Mouse (Mus musculus) gastrocnemius, adult 8-10 months (tissue): ENCODE data around the gene Efhd2. TPM values are rescaled to one million over a fixed set of nuclear protein-coding genes. Genes with fewer than 3 reads are reported as not detected.

Source experiments
- DNase-seq, 2 experiments: peaks; one replicate each; pipeline ENCODE4 v3.0.0; 2022; ENCODE audit warnings: low spot score in 2 of 2
- total RNA-seq, 4 experiments: library from RNA; stranded (reverse); gene quantifications; 2 replicates each; pipeline ENCODE4 v1.2.4; 2022

Efhd2 gene
- total RNA-seq, 4 experiments from 2014 or later: 2.1 to 3.7 (median 3.1) TPM

DNA sequence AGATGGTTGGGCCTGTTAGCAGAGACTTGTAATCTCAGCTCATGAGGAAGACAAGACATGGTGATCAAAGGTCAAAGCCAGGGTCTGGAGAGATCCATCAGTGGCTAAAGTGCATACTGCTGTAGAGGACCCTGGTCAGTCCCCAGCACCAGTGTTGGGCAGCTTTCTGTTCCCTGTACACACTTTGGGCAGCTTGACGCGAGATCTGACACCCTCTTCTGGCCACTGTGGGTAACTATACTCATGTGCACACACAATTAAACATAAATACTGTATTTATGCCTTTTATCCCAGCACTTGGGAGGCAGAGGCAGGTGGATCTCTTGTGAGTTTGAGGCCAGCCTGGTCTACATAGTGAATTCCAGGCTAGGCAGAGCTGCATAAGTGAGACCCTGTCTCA is 63.7 kb downstream of the Efhd2 start:
- DNase-seq: no peak

DNA sequence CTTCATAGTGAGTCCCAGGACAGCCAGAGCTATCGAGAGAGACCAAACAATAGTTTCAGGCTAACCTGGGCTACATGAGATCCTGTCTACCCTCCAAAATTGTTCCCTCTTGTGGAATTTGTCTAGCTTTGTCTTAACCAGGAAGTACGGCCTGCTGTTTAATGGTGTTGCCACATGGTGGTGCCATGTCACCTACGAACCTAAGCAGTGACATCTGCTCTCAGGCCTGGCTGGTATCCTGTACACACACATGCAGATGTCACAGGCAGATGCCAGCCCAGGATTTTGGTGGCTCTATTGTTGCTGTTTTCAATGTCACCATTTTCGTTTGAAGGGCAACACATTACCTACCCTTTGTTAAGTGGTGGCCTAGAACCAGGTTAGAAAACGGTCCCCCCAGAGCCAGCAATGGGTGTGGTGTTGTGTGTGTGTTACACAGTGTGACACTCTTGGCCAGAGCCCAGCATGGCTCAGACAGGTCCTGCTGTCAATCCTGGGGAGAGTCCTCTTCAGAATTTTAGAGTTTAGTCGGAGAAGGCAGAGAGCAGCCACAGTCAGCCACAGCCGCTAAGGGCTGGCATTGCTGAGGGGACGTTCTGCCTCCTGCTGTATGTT is 64.8 kb downstream of the Efhd2 start:
- no peak for DNase-seq

Other genes with a start within 250 kb of the Efhd2 start
- gene Plekhm2, start 210.0 kb downstream of the Efhd2 start, total RNA-seq: 10 to 100 TPM; 25.0 to 32.5 (median 30.2) TPM
- 10 to 100 TPM in 2 of 4 experiments, 1 to 10 TPM in 2; 6.0 to 12.0 (median 9.2) TPM for gene Rsc1a1, start 189.3 kb downstream of the Efhd2 start, total RNA-seq
- 10 to 100 TPM; 53.9 to 63.4 (median 56.8) TPM for gene Ddi2, start 151.5 kb downstream of the Efhd2 start, total RNA-seq
- gene Agmat, start 128.2 kb downstream of the Efhd2 start, total RNA-seq: not detected
- gene Dnajc16, start 84.0 kb downstream of the Efhd2 start, total RNA-seq: 10 to 100 TPM; 11.6 to 13.9 (median 13.8) TPM
- 1 to 10 TPM; 1.5 to 2.5 (median 1.9) TPM for gene Casp9, start 81.3 kb downstream of the Efhd2 start, total RNA-seq
- not detected for gene Cela2a, start 48.8 kb downstream of the Efhd2 start, total RNA-seq
- gene Ctrc, start 28.6 kb downstream of the Efhd2 start, total RNA-seq: not detected
- gene Fhad1, start 140.2 kb upstream of the Efhd2 start, total RNA-seq: not detected
- under 1 TPM; 0.22 to 0.86 (median 0.72) TPM for gene Tmem51, start 209.4 kb upstream of the Efhd2 start, total RNA-seq